ENCODE assay signal across 13 mouse cellular contexts in genomic region chr9:75776153-75776552, GRCm38 (mm10). TPM values are rescaled to one million over a fixed set of nuclear protein-coding genes. Genes with fewer than 3 reads are reported as not detected.
DNase-seq lines count a peak whose midpoint lies in the region; ATAC-seq and TF ChIP-seq lines count a peak whose summit lies in the region.
"Had no signal": no experiment of that assay in that cellular context is flagged by ENCODE, and none has a peak within 500 bp of the region (broad histone marks: within the 10 kb centered on the region; RNA-seq: fewer than 3 reads in every experiment).

No protein-coding gene starts in this region.

- WGBS in liver, adult 2 months = 63% methylated on average over 7 of the region's 7 CpGs
- WGBS in hindbrain, postnatal 0 days = 71% methylated on average over 7 of the region's 7 CpGs
- 59% methylated on average over 7 of the region's 7 CpGs for WGBS in neural tube, embryonic 13.5 days

- 0 out of 2 replicates have a peak overlapping the region, but pooled peaks have one; percentile 2 for H3K4me2 ChIP-seq in hindbrain, postnatal 0 days (ENCODE audit: low read depth, low read length)
- peak overlapping the region; percentile 27; the same call in 1 of the 2 replicates for H3K4me2 ChIP-seq in neural tube, embryonic 13.5 days

- H3K79me2 ChIP-seq in liver, adult 2 months (ENCODE audit: control insufficient read depth, insufficient read depth, low read length) = no peaks in the 10 kb centered on the region

- DNase-seq in cerebellum, postnatal 14 days = peak; percentile 26 to 40
- no peak for DNase-seq in cerebellum, postnatal 4 days (ENCODE audit: low spot score in 2 of 2)
- DNase-seq in liver, adult 2 months (ENCODE audit: extremely low read depth, low read depth, low spot score) = no peak
- no peak for DNase-seq in liver
- no peak for DNase-seq in hindbrain, postnatal 0 days (ENCODE audit: low spot score)
- DNase-seq in left cerebral cortex, adult 8-10 months (ENCODE audit: low spot score in 2 of 2) = no peak
- no peak for DNase-seq in layer of hippocampus, adult 9-10 months (ENCODE audit: low spot score)
- DNase-seq: B cell, adult 2 months; cerebellum, adult 8-10 months; gastrocnemius, postnatal 36 days; layer of hippocampus, adult 9-11 months; spleen, adult 18-20 months had no signal

- no peaks in the 10 kb centered on the region for H3K4me1 ChIP-seq in liver, adult 2 months (ENCODE audit: control insufficient read depth, insufficient read depth, low read length)
- H3K4me1 ChIP-seq in hindbrain, postnatal 0 days (ENCODE audit: insufficient read depth, low read length) = no peaks in the 10 kb centered on the region
- peaks cover 12% of the 10 kb centered on the region for H3K4me1 ChIP-seq in neural tube, embryonic 13.5 days (replicated peaks)

- H3K9me3 ChIP-seq in hindbrain, postnatal 0 days (ENCODE audit: low read length) = no peaks in the 10 kb centered on the region
- no peaks in the 10 kb centered on the region for H3K9me3 ChIP-seq in neural tube, embryonic 13.5 days

- no peaks in the 10 kb centered on the region for H3K27me3 ChIP-seq in liver, adult 2 months (ENCODE audit: control insufficient read depth, insufficient read depth, low read length)
- H3K27me3 ChIP-seq in hindbrain, postnatal 0 days (ENCODE audit: insufficient read depth, low read length) = no peaks in the 10 kb centered on the region
- no peaks in the 10 kb centered on the region for H3K27me3 ChIP-seq in neural tube, embryonic 13.5 days

- H3K27ac ChIP-seq in liver, adult 2 months (replicated peaks; ENCODE audit: insufficient read depth, low read depth, low read length) = peak overlapping the region; percentile 69
- H3K27ac ChIP-seq in hindbrain, postnatal 0 days = no peak overlapping the region
- no peak overlapping the region for H3K27ac ChIP-seq in neural tube, embryonic 13.5 days (replicated peaks)

- no peak for TF ChIP-seq POLR2A in liver, adult 2 months (IDR thresholded peaks at IDR 0.05; ENCODE audit: extremely low read depth, insufficient read depth, low read length)

- peak overlapping the region; percentile 47 for H3K4me3 ChIP-seq in liver, adult 2 months (ENCODE audit: insufficient read depth, low read depth, low read length)
- peak overlapping the region; percentile 18; the same call in 1 of the 2 replicates for H3K4me3 ChIP-seq in hindbrain, postnatal 0 days (ENCODE audit: low read length)
- H3K4me3 ChIP-seq in neural tube, embryonic 13.5 days = peak overlapping the region; percentile 28

- H3K36me3 ChIP-seq in liver, adult 2 months (ENCODE audit: control insufficient read depth, insufficient read depth, low read length) = no peaks in the 10 kb centered on the region
- no peaks in the 10 kb centered on the region for H3K36me3 ChIP-seq in hindbrain, postnatal 0 days (ENCODE audit: insufficient read depth, low read length)
- H3K36me3 ChIP-seq in neural tube, embryonic 13.5 days = no peaks in the 10 kb centered on the region

- no peak for TF ChIP-seq CTCF in liver, adult 2 months (IDR thresholded peaks at IDR 0.05; ENCODE audit: low read depth, low read length)
- TF ChIP-seq CTCF in hindbrain, postnatal 0 days (IDR thresholded peaks at IDR 0.05; ENCODE audit: low read depth) = no peak

- ATAC-seq in hindbrain, postnatal 0 days = no peak
- no peak for ATAC-seq in neural tube, embryonic 13.5 days (ENCODE audit: low read depth)

- H3K9ac ChIP-seq in liver, adult 2 months (ENCODE audit: low read depth, low read length) = peak overlapping the region; percentile 34; the same call in 1 of the 2 replicates
- no peak overlapping the region for H3K9ac ChIP-seq in hindbrain, postnatal 0 days (replicated peaks; ENCODE audit: low read length)
- H3K9ac ChIP-seq in neural tube, embryonic 13.5 days = no peak overlapping the region

RNA-seq across cellular contexts. Expression of gene Bmp5, which starts 1.0 kb away (rescaled TPM):
- total RNA-seq in liver, adult 2 months (2014; rRNA removed) = 9.7 and 14.6 TPM in 2 replicates
- 1.2 and 1.7 TPM in 2 replicates for polyA plus RNA-seq in liver, adult 2 months (2012; rRNA removed)
- total RNA-seq in hindbrain, postnatal 0 days (2014; rRNA removed) = 1.8 and 1.9 TPM in 2 replicates
- 2.3 and 2.4 TPM in 2 replicates for polyA plus RNA-seq in hindbrain, postnatal 0 days (2015; fragmentation: Nextera tagmentation; extraction: Ambion mirVana)
- 3.9 and 4.5 TPM in 2 replicates for polyA plus RNA-seq in neural tube, embryonic 13.5 days (2015; fragmentation: Nextera tagmentation; extraction: Ambion mirVana)
- total RNA-seq in left cerebral cortex, adult 8-10 months (2022) = 1 to 10 TPM; 1.2 to 1.7 (median 1.3) TPM

Comparison
In these comparisons a context has a peak if more than half of its experiments do, and no peak if none do; other contexts are left out.
1. DNase-seq: peak in cerebellum, postnatal 14 days (2 of 2); none in cerebellum, postnatal 4 days (0 of 2), liver, adult 2 months (single experiment), liver (single experiment), hindbrain, postnatal 0 days (single experiment), left cerebral cortex, adult 8-10 months (0 of 2) and layer of hippocampus, adult 9-10 months (single experiment).
2. Peak in every context shown above with its lines, with median percentiles within 50 percentile points of each other: H3K4me3 ChIP-seq.